Mouse (Mus musculus): ENCODE results near the gene Prkca. TPM values are rescaled to one million over a fixed set of nuclear protein-coding genes. Genes with fewer than 3 reads are reported as not detected.

The Prkca gene
- polyA plus RNA-seq, 1 experiment, result 266 TPM

GRCm38 (mm10) chr11:108243633-108244032 lies 100.1 kb downstream of the Prkca start:
- no peak overlapping the region for H3K4me3 ChIP-seq (ENCODE audit: insufficient read depth, low read depth, low read length)
- peaks cover 33% of the 10 kb centered on the region for H3K4me1 ChIP-seq (ENCODE audit: control insufficient read depth, insufficient read depth, low read length)
- no peak for TF ChIP-seq CTCF (IDR thresholded peaks at IDR 0.05; ENCODE audit: insufficient read depth, low read depth, low read length)
- no peak for TF ChIP-seq POLR2A (IDR thresholded peaks at IDR 0.05; ENCODE audit: insufficient read depth, low read depth, low read length)
- no peak overlapping the region for H3K27ac ChIP-seq (ENCODE audit: insufficient read depth, low read depth, low read length)
- WGBS, result 24% methylated on average over 2 of the region's 2 CpGs

DNA sequence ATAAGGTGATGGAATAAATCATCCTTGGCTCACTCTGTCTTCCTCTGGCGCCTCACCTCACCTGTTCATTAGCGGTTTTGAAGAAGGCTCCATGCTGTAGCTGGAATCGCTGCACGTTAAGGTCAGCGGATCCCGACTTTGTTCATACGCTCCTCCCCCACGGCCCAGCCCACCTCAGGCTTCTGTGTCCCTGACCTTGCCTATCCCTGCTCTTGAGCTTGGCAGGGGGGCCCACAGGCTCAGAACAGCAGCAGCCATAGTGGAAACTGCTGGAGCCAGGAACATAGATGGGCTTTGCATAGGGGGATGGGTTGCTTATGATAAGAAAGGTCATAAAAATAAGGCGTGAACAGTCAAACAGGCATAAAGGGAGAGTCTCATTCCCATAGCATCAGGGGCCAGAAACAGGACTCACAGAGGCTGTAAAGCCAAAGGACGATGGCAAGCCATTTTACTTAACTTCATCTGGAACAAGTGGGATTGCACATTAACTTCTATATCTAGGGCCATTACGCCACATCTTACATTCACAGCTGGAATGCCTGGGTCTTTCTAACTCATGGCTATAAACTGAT lies 102.7 kb downstream of the Prkca start:
- WGBS, result 83% methylated on average over 11 of the region's 11 CpGs
- Histone ChIP-seq H3K4me3 (ENCODE audit: insufficient read depth, low read depth, low read length) (no peak overlapping the region), H3K27ac (ENCODE audit: insufficient read depth, low read depth, low read length) (no peak overlapping the region), H3K4me1 (ENCODE audit: control insufficient read depth, insufficient read depth, low read length) (peaks cover 39% of the 10 kb centered on the region)
- TF ChIP-seq POLR2A (IDR thresholded peaks at IDR 0.05; ENCODE audit: insufficient read depth, low read depth, low read length) (no peak), CTCF (IDR thresholded peaks at IDR 0.05; ENCODE audit: insufficient read depth, low read depth, low read length) (no peak)

DNA sequence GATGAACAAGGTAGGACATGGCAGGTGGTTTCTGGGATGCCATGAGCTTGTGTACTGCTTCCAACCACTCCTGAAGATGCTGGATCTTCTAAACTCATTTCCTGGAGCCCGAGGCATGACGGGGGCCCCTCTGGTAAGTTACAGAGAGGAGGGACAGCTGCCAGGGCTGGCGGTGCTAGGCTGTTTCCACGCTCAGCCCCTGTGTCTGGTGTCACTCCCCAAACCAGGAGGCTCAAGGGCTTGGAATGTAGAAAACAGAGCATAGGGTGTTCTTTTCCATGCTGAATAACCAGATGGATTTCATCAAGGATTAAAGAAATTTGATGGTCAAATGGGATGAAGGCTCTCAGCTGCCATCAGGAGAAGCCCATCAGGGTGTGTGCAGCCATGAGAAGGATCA lies 104.6 kb downstream of the Prkca start:
- peaks cover 44% of the 10 kb centered on the region for H3K4me1 ChIP-seq (ENCODE audit: control insufficient read depth, insufficient read depth, low read length)
- no peak overlapping the region for H3K4me3 ChIP-seq (ENCODE audit: insufficient read depth, low read depth, low read length)
- WGBS, result 85% methylated on average over 4 of the region's 4 CpGs
- H3K27ac ChIP-seq (ENCODE audit: insufficient read depth, low read depth, low read length), result no peak overlapping the region
- no peak for TF ChIP-seq POLR2A (IDR thresholded peaks at IDR 0.05; ENCODE audit: insufficient read depth, low read depth, low read length)
- no peak for TF ChIP-seq CTCF (IDR thresholded peaks at IDR 0.05; ENCODE audit: insufficient read depth, low read depth, low read length)

DNA sequence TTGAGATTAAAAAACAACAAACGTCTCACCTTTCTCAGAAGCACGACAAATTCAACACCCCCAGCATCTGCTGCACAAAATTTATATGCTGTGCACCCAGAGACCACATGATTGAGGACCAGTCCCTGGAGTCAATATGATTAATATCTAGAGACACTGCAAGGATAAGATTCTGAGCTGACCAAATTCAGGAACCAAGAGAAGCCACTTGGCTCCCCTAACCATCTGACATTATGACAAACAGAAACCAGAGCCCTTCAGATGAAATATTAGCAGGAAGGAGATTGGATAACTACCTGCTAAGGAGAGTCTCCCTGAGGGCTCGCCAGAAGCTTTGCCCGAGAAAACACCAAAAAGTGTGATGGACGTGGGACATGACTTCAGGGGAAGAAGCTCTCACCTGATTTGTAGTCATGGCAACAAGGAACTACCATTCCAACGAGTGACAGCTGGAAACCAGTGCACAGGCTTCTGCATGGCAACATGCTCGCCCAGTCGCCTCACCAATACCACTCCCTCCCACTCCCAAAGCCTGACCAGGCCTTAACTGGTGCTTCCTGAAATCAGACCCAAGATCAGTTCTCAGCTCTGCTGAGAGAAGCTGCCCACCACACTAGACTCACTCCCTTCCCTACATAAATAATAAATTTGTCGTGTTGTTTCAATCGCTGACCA lies 106.8 kb downstream of the Prkca start:
- H3K4me1 ChIP-seq (ENCODE audit: control insufficient read depth, insufficient read depth, low read length), result peaks cover 42% of the 10 kb centered on the region
- H3K27ac ChIP-seq (ENCODE audit: insufficient read depth, low read depth, low read length), result no peak overlapping the region
- TF ChIP-seq CTCF (IDR thresholded peaks at IDR 0.05; ENCODE audit: insufficient read depth, low read depth, low read length) (no peak), POLR2A (IDR thresholded peaks at IDR 0.05; ENCODE audit: insufficient read depth, low read depth, low read length) (no peak)
- WGBS, result 71% methylated on average over 10 of the region's 10 CpGs
- no peak overlapping the region for H3K4me3 ChIP-seq (ENCODE audit: insufficient read depth, low read depth, low read length)

GRCm38 (mm10) chr11:108236195-108236594 lies 107.5 kb downstream of the Prkca start:
- H3K27ac ChIP-seq (ENCODE audit: insufficient read depth, low read depth, low read length), result no peak overlapping the region
- peaks cover 42% of the 10 kb centered on the region for H3K4me1 ChIP-seq (ENCODE audit: control insufficient read depth, insufficient read depth, low read length)
- H3K4me3 ChIP-seq (ENCODE audit: insufficient read depth, low read depth, low read length), result no peak overlapping the region
- TF ChIP-seq POLR2A (IDR thresholded peaks at IDR 0.05; ENCODE audit: insufficient read depth, low read depth, low read length) (no peak), CTCF (IDR thresholded peaks at IDR 0.05; ENCODE audit: insufficient read depth, low read depth, low read length) (no peak)
- 30% methylated on average over 2 of the region's 2 CpGs for WGBS

GRCm38 (mm10) chr11:108235081-108235703 lies 108.5 kb downstream of the Prkca start:
- 75% methylated on average over 5 of the region's 5 CpGs for WGBS
- TF ChIP-seq POLR2A (IDR thresholded peaks at IDR 0.05; ENCODE audit: insufficient read depth, low read depth, low read length), result no peak
- TF ChIP-seq CTCF (IDR thresholded peaks at IDR 0.05; ENCODE audit: insufficient read depth, low read depth, low read length), result no peak
- Histone ChIP-seq H3K4me1 (ENCODE audit: control insufficient read depth, insufficient read depth, low read length) (peaks cover 41% of the 10 kb centered on the region), H3K27ac (ENCODE audit: insufficient read depth, low read depth, low read length) (no peak overlapping the region), H3K4me3 (ENCODE audit: insufficient read depth, low read depth, low read length) (no peak overlapping the region)

DNA sequence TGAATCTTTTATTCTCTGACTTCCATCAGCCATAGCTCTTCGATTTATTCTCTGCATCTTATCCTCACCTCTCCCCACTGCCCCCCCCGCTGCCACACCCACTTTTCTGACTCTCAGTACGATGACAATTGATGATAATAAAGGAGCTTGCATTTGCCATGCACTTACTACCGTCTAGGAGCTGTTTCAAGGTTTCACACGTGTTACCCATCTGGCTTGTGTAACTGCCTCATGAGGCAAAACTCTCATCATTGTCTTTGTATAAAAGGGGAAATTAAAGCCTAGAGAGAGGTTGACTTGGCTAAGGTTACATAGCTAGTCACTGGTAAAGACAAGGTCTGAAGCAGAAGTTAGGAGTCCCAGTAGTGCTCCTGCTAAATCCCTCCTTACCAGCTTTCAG lies 110.7 kb downstream of the Prkca start:
- TF ChIP-seq CTCF (IDR thresholded peaks at IDR 0.05; ENCODE audit: insufficient read depth, low read depth, low read length), result no peak
- no peak for TF ChIP-seq POLR2A (IDR thresholded peaks at IDR 0.05; ENCODE audit: insufficient read depth, low read depth, low read length)
- 47% methylated on average over 5 of the region's 5 CpGs for WGBS
- Histone ChIP-seq H3K4me1 (ENCODE audit: control insufficient read depth, insufficient read depth, low read length) (peaks cover 33% of the 10 kb centered on the region), H3K27ac (ENCODE audit: insufficient read depth, low read depth, low read length) (no peak overlapping the region), H3K4me3 (ENCODE audit: insufficient read depth, low read depth, low read length) (no peak overlapping the region)

GRCm38 (mm10) chr11:108230101-108230500 lies 113.6 kb downstream of the Prkca start:
- H3K27ac ChIP-seq (ENCODE audit: insufficient read depth, low read depth, low read length), result 0 out of 2 replicates have a peak overlapping the region, but pooled peaks have one; percentile 8
- WGBS, result 90% methylated on average over 4 of the region's 4 CpGs
- TF ChIP-seq POLR2A (IDR thresholded peaks at IDR 0.05; ENCODE audit: insufficient read depth, low read depth, low read length) (no peak), CTCF (IDR thresholded peaks at IDR 0.05; ENCODE audit: insufficient read depth, low read depth, low read length) (no peak)
- peaks cover 40% of the 10 kb centered on the region for H3K4me1 ChIP-seq (ENCODE audit: control insufficient read depth, insufficient read depth, low read length)
- no peak overlapping the region for H3K4me3 ChIP-seq (ENCODE audit: insufficient read depth, low read depth, low read length)

Measured in olfactory bulb, adult 2 months (tissue).